Mouse (Mus musculus): ENCODE measurements around the gene Mertk. TPM values are rescaled to one million over a fixed set of nuclear protein-coding genes. Genes with fewer than 3 reads are reported as not detected.

Gene Mertk
- polyA plus RNA-seq, 1 experiment from 2014 or later, result 6.1 TPM

DNA sequence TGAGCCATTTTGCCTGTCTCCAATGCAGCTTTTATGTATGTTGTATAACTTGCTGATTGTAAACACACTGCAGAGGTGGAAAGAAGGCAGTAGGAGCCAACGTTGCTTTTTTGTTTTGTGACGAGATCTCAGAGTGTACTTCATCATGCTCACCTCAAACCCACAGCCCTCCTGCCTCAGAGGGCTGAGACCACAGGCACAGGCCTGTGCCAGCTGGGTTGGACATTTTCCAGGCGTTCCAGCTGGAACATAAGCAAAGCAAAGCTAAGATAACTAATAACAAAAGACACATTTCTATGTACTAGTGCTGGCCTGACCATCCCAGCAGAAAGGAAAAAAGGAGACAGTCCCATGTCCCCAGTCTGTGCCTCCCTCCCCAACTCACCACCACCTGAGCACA, 36.3 kb downstream of the Mertk start:
- ATAC-seq (no peak), DNase-seq (no peak)
- 58% methylated on average over 3 of the region's 3 CpGs for WGBS (ENCODE audit: insufficient replicate concordance)
- H3K36me3 ChIP-seq (replicated peaks; ENCODE audit: insufficient read depth, low read length), result 0 out of 2 replicates have a peak, but pooled peaks cover 3% of the 10 kb centered on the region
- H3K4me2 ChIP-seq (ENCODE audit: low read depth, low read length), result no peak overlapping the region
- H3K9ac ChIP-seq (replicated peaks), result no peak overlapping the region
- peaks cover 6% of the 10 kb centered on the region for H3K4me1 ChIP-seq (ENCODE audit: insufficient read depth)
- no peaks in the 10 kb centered on the region for H3K27me3 ChIP-seq (ENCODE audit: insufficient read depth, low read length)
- H3K9me3 ChIP-seq (ENCODE audit: low read length), result no peaks in the 10 kb centered on the region
- no peak overlapping the region for H3K4me3 ChIP-seq (ENCODE audit: low read depth, low read length)
- H3K27ac ChIP-seq (ENCODE audit: low read depth), result no peak overlapping the region
- TF ChIP-seq CTCF (IDR thresholded peaks at IDR 0.05; ENCODE audit: low read depth) (no peak), EP300 (IDR thresholded peaks at IDR 0.05; ENCODE audit: low read depth) (no peak)

DNA sequence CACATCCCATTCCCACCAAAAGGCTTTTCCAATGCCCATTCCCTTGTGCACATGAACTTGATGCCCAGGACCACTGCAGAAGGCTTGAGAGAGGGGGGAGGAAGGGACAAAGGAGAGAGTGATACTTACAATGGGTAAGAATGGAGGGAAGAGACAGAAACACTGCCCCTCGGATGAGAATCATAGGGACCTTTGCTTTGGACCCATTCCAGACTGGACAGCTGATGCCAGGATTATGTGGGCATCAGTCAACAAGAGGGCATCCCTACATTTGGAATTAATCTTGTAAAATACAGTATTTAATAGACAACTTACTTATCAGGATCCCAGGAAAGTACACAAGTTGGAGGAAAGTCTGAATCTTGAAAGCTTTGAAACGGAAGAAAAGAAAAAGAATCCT, 38.3 kb downstream of the Mertk start:
- Histone ChIP-seq H3K4me2 (ENCODE audit: low read depth, low read length) (no peak overlapping the region), H3K36me3 (replicated peaks; ENCODE audit: insufficient read depth, low read length) (0 out of 2 replicates have a peak, but pooled peaks cover 3% of the 10 kb centered on the region), H3K4me3 (ENCODE audit: low read depth, low read length) (no peak overlapping the region), H3K9ac (replicated peaks) (no peak overlapping the region), H3K27me3 (ENCODE audit: insufficient read depth, low read length) (no peaks in the 10 kb centered on the region), H3K9me3 (ENCODE audit: low read length) (no peaks in the 10 kb centered on the region), H3K27ac (ENCODE audit: low read depth) (no peak overlapping the region), H3K4me1 (ENCODE audit: insufficient read depth) (peaks cover 3% of the 10 kb centered on the region; the same call in 1 of the 2 replicates)
- no peak for ATAC-seq
- DNase-seq, result no peak
- 73% methylated on average over 2 of the region's 2 CpGs for WGBS (ENCODE audit: insufficient replicate concordance)
- no peak for TF ChIP-seq EP300 (IDR thresholded peaks at IDR 0.05; ENCODE audit: low read depth)
- no peak for TF ChIP-seq CTCF (IDR thresholded peaks at IDR 0.05; ENCODE audit: low read depth)

DNA sequence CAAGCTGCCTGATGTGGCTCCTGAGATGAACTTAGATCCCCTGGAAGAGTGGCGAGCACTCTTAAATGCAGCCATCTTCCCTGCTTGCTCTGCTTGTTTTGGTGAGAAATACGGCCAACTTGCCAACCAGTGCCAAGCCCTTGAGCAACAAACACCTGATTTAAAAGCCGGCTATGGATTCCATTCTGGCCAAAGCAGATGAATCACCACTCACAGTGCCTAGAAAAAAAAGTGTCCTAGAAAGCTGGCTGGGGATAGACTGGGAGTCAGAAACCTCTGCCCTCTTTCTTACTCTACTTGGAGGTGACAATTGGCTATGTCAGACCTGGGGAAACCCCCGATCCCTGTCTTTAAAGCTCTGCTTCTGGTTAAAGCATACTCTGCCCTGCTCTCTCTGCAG, 39.0 kb downstream of the Mertk start:
- Histone ChIP-seq H3K4me3 (ENCODE audit: low read depth, low read length) (no peak overlapping the region), H3K27me3 (ENCODE audit: insufficient read depth, low read length) (no peaks in the 10 kb centered on the region), H3K36me3 (replicated peaks; ENCODE audit: insufficient read depth, low read length) (0 out of 2 replicates have a peak, but pooled peaks cover 3% of the 10 kb centered on the region), H3K4me2 (ENCODE audit: low read depth, low read length) (no peak overlapping the region), H3K27ac (ENCODE audit: low read depth) (0 out of 2 replicates have a peak overlapping the region, but pooled peaks have one; percentile 16), H3K9me3 (ENCODE audit: low read length) (no peaks in the 10 kb centered on the region), H3K9ac (replicated peaks) (no peak overlapping the region), H3K4me1 (ENCODE audit: insufficient read depth) (peaks cover 3% of the 10 kb centered on the region; the same call in 1 of the 2 replicates)
- WGBS (ENCODE audit: insufficient replicate concordance), result 77% methylated on average over 4 of the region's 4 CpGs
- TF ChIP-seq EP300 (IDR thresholded peaks at IDR 0.05; ENCODE audit: low read depth) (no peak), CTCF (IDR thresholded peaks at IDR 0.05; ENCODE audit: low read depth) (no peak)
- no peak for DNase-seq
- ATAC-seq, result no peak

DNA sequence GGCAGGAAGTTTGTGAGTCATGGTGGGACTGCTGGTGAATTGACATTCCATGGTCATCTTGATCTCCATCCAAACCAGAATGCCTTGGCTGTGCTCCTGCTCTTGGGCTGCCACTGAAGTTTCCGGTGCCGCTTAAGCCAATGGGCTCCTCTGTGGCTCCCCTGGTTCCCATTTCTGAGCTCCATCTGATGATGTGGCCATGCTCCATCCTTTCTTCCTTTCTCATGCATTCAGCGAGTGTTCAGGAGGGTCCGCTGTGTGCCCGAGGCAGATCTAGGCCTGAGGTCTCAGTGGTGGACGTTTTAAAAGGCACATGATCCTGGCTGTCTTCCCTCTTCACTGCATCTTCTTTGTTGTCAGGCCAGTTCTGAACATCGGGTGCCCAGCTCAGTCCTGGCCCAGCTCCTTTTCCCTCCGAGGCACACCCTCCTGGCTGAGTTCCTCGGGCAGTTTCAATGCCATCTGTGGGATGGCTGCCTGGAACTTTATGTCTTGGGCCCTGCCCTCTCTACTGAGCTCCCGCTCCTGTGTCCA, 40.0 kb downstream of the Mertk start:
- TF ChIP-seq CTCF (IDR thresholded peaks at IDR 0.05; ENCODE audit: low read depth) (no peak), EP300 (IDR thresholded peaks at IDR 0.05; ENCODE audit: low read depth) (no peak)
- Histone ChIP-seq H3K36me3 (replicated peaks; ENCODE audit: insufficient read depth, low read length) (0 out of 2 replicates have a peak, but pooled peaks cover 3% of the 10 kb centered on the region), H3K27me3 (ENCODE audit: insufficient read depth, low read length) (no peaks in the 10 kb centered on the region), H3K4me3 (ENCODE audit: low read depth, low read length) (no peak overlapping the region), H3K4me2 (ENCODE audit: low read depth, low read length) (no peak overlapping the region), H3K27ac (ENCODE audit: low read depth) (no peak overlapping the region), H3K4me1 (ENCODE audit: insufficient read depth) (peaks cover 3% of the 10 kb centered on the region; the same call in 1 of the 2 replicates), H3K9me3 (ENCODE audit: low read length) (no peaks in the 10 kb centered on the region), H3K9ac (replicated peaks) (no peak overlapping the region)
- WGBS (ENCODE audit: insufficient replicate concordance), result 79% methylated on average over 10 of the region's 10 CpGs
- DNase-seq, result no peak
- no peak for ATAC-seq

DNA sequence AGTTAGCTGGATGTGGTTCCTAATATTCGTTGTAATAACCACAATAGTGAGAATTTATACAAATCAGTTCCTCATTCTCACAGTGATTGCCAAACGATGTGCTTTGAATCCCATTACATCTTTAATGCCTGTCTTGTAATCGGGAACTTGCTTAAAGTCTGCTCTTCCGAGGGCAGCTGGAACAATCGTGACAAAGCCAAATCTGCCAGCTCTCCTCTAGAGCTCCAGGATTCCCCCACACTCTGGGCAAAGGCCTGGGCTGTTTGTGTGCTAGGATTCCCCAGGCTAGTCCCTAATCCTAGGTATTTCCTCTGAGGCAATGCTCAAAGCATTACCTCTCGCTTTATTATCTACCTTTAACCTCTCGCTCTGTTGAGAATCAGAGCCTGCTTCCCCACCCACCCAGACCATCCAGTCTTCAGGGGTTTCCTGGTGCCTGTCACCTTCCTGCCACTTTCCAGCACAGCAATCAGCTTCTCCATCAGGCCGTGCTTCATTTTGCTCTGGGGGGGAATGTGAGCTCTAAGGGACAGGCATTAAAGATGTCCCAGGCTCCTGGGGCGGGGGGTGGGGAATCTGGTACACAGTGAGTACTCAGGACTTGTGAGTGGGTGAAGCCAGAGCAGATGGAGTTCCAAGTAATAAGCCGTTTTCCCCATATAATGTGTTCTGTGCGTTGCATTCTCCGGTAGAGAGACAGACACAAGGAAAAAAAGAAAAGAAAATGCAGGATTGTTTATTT, 47.3 kb downstream of the Mertk start:
- Histone ChIP-seq H3K36me3 (replicated peaks; ENCODE audit: insufficient read depth, low read length) (no peaks in the 10 kb centered on the region), H3K9me3 (ENCODE audit: low read length) (no peaks in the 10 kb centered on the region), H3K9ac (replicated peaks) (no peak overlapping the region), H3K27ac (ENCODE audit: low read depth) (peak overlapping the region; percentile 74), H3K4me3 (ENCODE audit: low read depth, low read length) (no peak overlapping the region), H3K4me1 (ENCODE audit: insufficient read depth) (no peaks in the 10 kb centered on the region; the same call in 1 of the 2 replicates), H3K4me2 (ENCODE audit: low read depth, low read length) (no peak overlapping the region), H3K27me3 (ENCODE audit: insufficient read depth, low read length) (no peaks in the 10 kb centered on the region)
- 55% methylated on average over 12 of the region's 12 CpGs for WGBS (ENCODE audit: insufficient replicate concordance)
- ATAC-seq (peak; percentile 20; the same call in 1 of the 2 replicates), DNase-seq (no peak)
- no peak for TF ChIP-seq EP300 (IDR thresholded peaks at IDR 0.05; ENCODE audit: low read depth)
- no peak for TF ChIP-seq CTCF (IDR thresholded peaks at IDR 0.05; ENCODE audit: low read depth)

DNA sequence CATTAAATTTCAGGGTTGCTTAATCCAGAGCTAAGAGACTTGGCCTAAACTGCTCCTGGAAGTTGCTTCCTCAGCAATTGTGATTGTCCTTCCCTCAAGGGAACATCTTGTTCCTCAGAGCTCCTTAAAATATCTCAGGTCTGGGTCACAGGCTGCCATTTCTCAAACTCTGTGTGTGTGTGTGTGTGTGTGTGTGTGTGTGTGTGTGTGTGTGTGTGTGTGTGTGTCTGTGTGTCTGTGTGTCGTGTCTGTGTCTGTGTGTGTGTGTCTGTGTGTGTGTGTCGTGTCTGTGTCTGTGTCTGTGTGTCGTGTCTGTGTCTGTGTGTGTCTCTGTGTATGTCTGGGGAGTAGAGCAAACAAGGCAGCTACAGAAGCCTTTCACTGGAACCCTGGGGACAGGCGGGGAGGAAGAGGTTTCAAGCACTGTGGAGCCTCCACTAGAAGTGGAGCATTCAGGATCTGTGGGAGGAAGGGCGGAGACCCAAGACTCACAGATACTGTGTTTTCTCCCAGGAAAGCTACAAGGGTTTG, 47.9 kb downstream of the Mertk start:
- Histone ChIP-seq H3K4me1 (ENCODE audit: insufficient read depth) (no peaks in the 10 kb centered on the region; the same call in 1 of the 2 replicates), H3K9me3 (ENCODE audit: low read length) (no peaks in the 10 kb centered on the region), H3K4me2 (ENCODE audit: low read depth, low read length) (no peak overlapping the region), H3K27me3 (ENCODE audit: insufficient read depth, low read length) (no peaks in the 10 kb centered on the region), H3K36me3 (replicated peaks; ENCODE audit: insufficient read depth, low read length) (no peaks in the 10 kb centered on the region), H3K4me3 (ENCODE audit: low read depth, low read length) (no peak overlapping the region), H3K27ac (ENCODE audit: low read depth) (peak overlapping the region; percentile 74), H3K9ac (replicated peaks) (no peak overlapping the region)
- DNase-seq (no peak), ATAC-seq (peak; percentile 58; the same call in 1 of the 2 replicates)
- TF ChIP-seq CTCF (IDR thresholded peaks at IDR 0.05; ENCODE audit: low read depth), result no peak
- TF ChIP-seq EP300 (IDR thresholded peaks at IDR 0.05; ENCODE audit: low read depth), result peak; percentile 61; the same call in 1 of the 2 replicates
- WGBS (ENCODE audit: insufficient replicate concordance), result 48% methylated on average over 5 of the region's 5 CpGs

All from liver, postnatal 0 days (tissue).